Mouse (Mus musculus): ENCODE results near the gene Nol11.
"Not testable (repeated sequence)": the region's sequence is repeated elsewhere in the genome, so short reads cannot be mapped to it uniquely, and the experiment has no call there.

Nol11 gene

GRCm38 (mm10) chr11:107156977-107157642 is 32.1 kb downstream of the Nol11 start:
- in situ Hi-C loops (cut with MboI, MseI): no loop called here

- in situ Hi-C loops (cut with MboI, MseI): no loop called here
Measured at GRCm38 (mm10) chr11:107155292-107155691, 33.9 kb downstream of the Nol11 start.

GRCm38 (mm10) chr11:107154431-107154830 is 34.8 kb downstream of the Nol11 start:
- in situ Hi-C loops (cut with MboI, MseI): no loop called here

- in situ Hi-C loops (cut with MboI, MseI): no loop called here
Measured at GRCm38 (mm10) chr11:107153645-107154044, 35.5 kb downstream of the Nol11 start.

GRCm38 (mm10) chr11:107151809-107152208 is 37.4 kb downstream of the Nol11 start:
- in situ Hi-C loops (cut with MboI, MseI): no loop called here

GRCm38 (mm10) chr11:107143956-107144355 is 45.2 kb downstream of the Nol11 start:
- in situ Hi-C loops (cut with MboI, MseI): not testable (repeated sequence)

GRCm38 (mm10) chr11:107142382-107142781 is 46.8 kb downstream of the Nol11 start:
- in situ Hi-C loops (cut with MboI, MseI): no loop called here

- in situ Hi-C loops (cut with MboI, MseI): no loop called here
Measured at GRCm38 (mm10) chr11:107140756-107141155, 48.4 kb downstream of the Nol11 start.

GRCm38 (mm10) chr11:107138633-107139032 is 50.5 kb downstream of the Nol11 start:
- in situ Hi-C loops (cut with MboI, MseI): no loop called here

- in situ Hi-C loops (cut with MboI, MseI): no loop called here
Measured at GRCm38 (mm10) chr11:107137593-107137992, 51.6 kb downstream of the Nol11 start.

GRCm38 (mm10) chr11:107136458-107136857 is 52.7 kb downstream of the Nol11 start:
- in situ Hi-C loops (cut with MboI, MseI): not testable (repeated sequence)

GRCm38 (mm10) chr11:107135741-107136140 is 53.4 kb downstream of the Nol11 start:
- in situ Hi-C loops (cut with MboI, MseI): no loop called here

GRCm38 (mm10) chr11:107132426-107132825 is 56.8 kb downstream of the Nol11 start:
- in situ Hi-C loops (cut with MboI, MseI): no loop called here

- in situ Hi-C loops (cut with MboI, MseI): no loop called here
Measured at GRCm38 (mm10) chr11:107131749-107132421, 57.3 kb downstream of the Nol11 start, which contains the start of gene Bptf. Gene Bptf (minus strand): TSS chr11:107132127.

GRCm38 (mm10) chr11:107130879-107131748 is 58.1 kb downstream of the Nol11 start:
- in situ Hi-C loops (cut with MboI, MseI): no loop called here

- in situ Hi-C loops (cut with MboI, MseI): no loop called here
Measured at GRCm38 (mm10) chr11:107130221-107130788, 58.9 kb downstream of the Nol11 start.

- in situ Hi-C loops (cut with MboI, MseI): no loop called here
Measured at GRCm38 (mm10) chr11:107129641-107130040, 59.5 kb downstream of the Nol11 start.

- in situ Hi-C loops (cut with MboI, MseI): not testable (repeated sequence)
Measured at GRCm38 (mm10) chr11:107126716-107127115, 62.5 kb downstream of the Nol11 start.

GRCm38 (mm10) chr11:107125011-107125410 is 64.2 kb downstream of the Nol11 start:
- in situ Hi-C loops (cut with MboI, MseI): no loop called here

GRCm38 (mm10) chr11:107124327-107124731 is 64.9 kb downstream of the Nol11 start:
- in situ Hi-C loops (cut with MboI, MseI): no loop called here

- in situ Hi-C loops (cut with MboI, MseI): no loop called here
Measured at GRCm38 (mm10) chr11:107117789-107118188, 71.4 kb downstream of the Nol11 start.

All from T-helper 2 cell (primary cell).